In the genomic region with DNA sequence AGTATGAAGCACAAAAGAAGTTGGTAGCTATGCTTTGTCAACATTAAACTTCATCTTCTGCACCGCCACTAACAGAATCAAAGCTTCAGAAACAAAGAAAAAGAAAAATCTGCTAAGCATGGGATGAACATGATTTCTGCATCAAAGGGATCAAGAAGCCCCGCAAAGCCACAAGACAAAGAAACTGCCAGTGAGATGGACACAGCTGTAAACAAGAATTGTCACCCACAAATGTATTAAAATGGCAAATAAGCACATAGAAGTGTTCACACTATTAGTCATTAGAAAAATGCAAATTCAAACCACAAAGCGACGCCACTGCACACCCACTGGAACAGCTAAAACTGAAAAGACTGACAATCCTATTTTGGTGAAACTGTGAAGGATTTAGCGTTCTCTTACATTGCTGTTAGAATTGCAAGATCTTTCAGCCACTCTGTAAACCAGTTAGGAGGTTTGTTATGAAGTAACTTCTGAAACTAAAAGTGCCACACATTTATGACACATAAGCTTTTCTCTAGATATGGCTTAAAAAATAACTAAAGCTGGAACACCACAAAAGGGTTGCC, we compare ENCODE assay signal across 11 mouse cellular contexts.
"Had no signal": no experiment of that assay in that cellular context is flagged by ENCODE, and none has a peak within 500 bp of the region (broad histone marks: within the 10 kb centered on the region; RNA-seq: fewer than 3 reads in every experiment).

No protein-coding gene starts in this region.

- H3K9me3 ChIP-seq: limb, embryonic 13.5 days; stomach, embryonic 15.5 days had no signal

- H3K4me2 ChIP-seq: limb, embryonic 13.5 days; stomach, embryonic 15.5 days had no signal

- H3K27ac ChIP-seq: limb, embryonic 13.5 days; liver, embryonic 14.5 days; stomach, embryonic 15.5 days had no signal

- H3K27me3 ChIP-seq: limb, embryonic 13.5 days; stomach, embryonic 15.5 days had no signal

- DNase-seq: kidney, adult 18-20 months; kidney, postnatal 10 days; layer of hippocampus, adult 9-11 months; layer of hippocampus, postnatal 36 days; left cerebral cortex, postnatal 4 days; lung, adult 18-20 months; right cerebral cortex, postnatal 14 days; thymus, postnatal 36 days had no signal

- H3K36me3 ChIP-seq: limb, embryonic 13.5 days; stomach, embryonic 15.5 days had no signal

- H3K9ac ChIP-seq: limb, embryonic 13.5 days; liver, embryonic 14.5 days; stomach, embryonic 15.5 days had no signal

- H3K4me1 ChIP-seq: limb, embryonic 13.5 days; stomach, embryonic 15.5 days had no signal

- H3K4me3 ChIP-seq: limb, embryonic 13.5 days; stomach, embryonic 15.5 days had no signal
